Mouse (Mus musculus): ENCODE measurements at regions not wholly inside any gene's neighbourhood (a gene's known extent, or its start where the extent isn't known, plus 50 kb on each side); places are given as distances from the start of the nearest gene placed in this dataset.

GRCm38 (mm10) chr10:111083338-111083737 is 73.4 kb upstream of the Zdhhc17 start:
- in situ Hi-C loops (cut with MboI; ENCODE audit: unreplicated experiment in 2 of 2) = loop anchor here (25.0 kb wide), 3 partner anchors 1029 to 1729 kb away; no protein-coding TSS in a partner anchor

- in situ Hi-C loops (cut with MboI; ENCODE audit: unreplicated experiment in 2 of 2) = loop anchor here (25.0 kb wide), 3 partner anchors 1032 to 1732 kb away; no protein-coding TSS in a partner anchor
These were observed 70.4 kb upstream of the Zdhhc17 start for GRCm38 (mm10) chr10:111080322-111080721.

GRCm38 (mm10) chr10:111079051-111079450 is 69.1 kb upstream of the Zdhhc17 start:
- in situ Hi-C loops (cut with MboI; ENCODE audit: unreplicated experiment in 2 of 2) = loop anchor here (25.0 kb wide), 3 partner anchors 1033 to 1733 kb away; no protein-coding TSS in a partner anchor

- in situ Hi-C loops (cut with MboI; ENCODE audit: unreplicated experiment in 2 of 2) = loop anchor here (25.0 kb wide), 3 partner anchors 1035 to 1735 kb away; no protein-coding TSS in a partner anchor
These were observed 67.7 kb upstream of the Zdhhc17 start for GRCm38 (mm10) chr10:111077632-111078031.

GRCm38 (mm10) chr10:111073851-111074430 is 64.0 kb upstream of the Zdhhc17 start:
- in situ Hi-C loops (cut with MboI; ENCODE audit: unreplicated experiment in 2 of 2) = no loop called here

GRCm38 (mm10) chr10:111073262-111073661 is 63.3 kb upstream of the Zdhhc17 start:
- in situ Hi-C loops (cut with MboI; ENCODE audit: unreplicated experiment in 2 of 2) = no loop called here

- in situ Hi-C loops (cut with MboI; ENCODE audit: unreplicated experiment in 2 of 2) = no loop called here
These were observed 62.6 kb upstream of the Zdhhc17 start for GRCm38 (mm10) chr10:111072554-111072909.

- in situ Hi-C loops (cut with MboI; ENCODE audit: unreplicated experiment in 2 of 2) = no loop called here
These were observed 62.0 kb upstream of the Zdhhc17 start for GRCm38 (mm10) chr10:111071805-111072553.

- in situ Hi-C loops (cut with MboI; ENCODE audit: unreplicated experiment in 2 of 2) = no loop called here
These were observed 56.2 kb upstream of the Zdhhc17 start for GRCm38 (mm10) chr10:111066146-111066545.

GRCm38 (mm10) chr10:111060626-111061025 is 50.7 kb upstream of the Zdhhc17 start:
- in situ Hi-C loops (cut with MboI; ENCODE audit: unreplicated experiment in 2 of 2) = no loop called here
